Mouse (Mus musculus) brain, embryonic 14.5 days (tissue): ENCODE data around the gene Slc10a7.

ENCODE experiments used
- CTCF ChIP-seq: fragments of 200-500 bp; IDR thresholded peaks from 2 replicates; pipeline ENCODE4 v1.5.1; 2012; ENCODE audit warnings: inconsistent platforms, mild to moderate bottlenecking, moderate library complexity, borderline replicate concordance; ENCODE audit not compliant: insufficient read depth, insufficient read length; ENCODE audit errors: extremely low read depth
- POLR2A ChIP-seq: fragments of 200-500 bp; IDR thresholded peaks from 2 replicates; pipeline ENCODE4 v1.6.1; 2012; ENCODE audit warnings: mild to moderate bottlenecking, inconsistent platforms, borderline replicate concordance; ENCODE audit not compliant: poor library complexity, insufficient read depth, insufficient read length, severe bottlenecking; ENCODE audit errors: extremely low read depth

GRCm38 (mm10) chr8:78642376-78642775, 133.2 kb downstream of the Slc10a7 start:
- no peak for TF ChIP-seq CTCF
- no peak for TF ChIP-seq POLR2A
